Mouse (Mus musculus) liver, adult 2 months (tissue): Measurements from ENCODE around the gene E130308A19Rik.

ENCODE experiments used
- CTCF ChIP-seq: fragments of 200-500 bp; IDR thresholded peaks from 2 replicates; pipeline ENCODE4 v1.5.1; 2011; ENCODE audit warnings: low read depth, low read length, control low read depth
- POLR2A ChIP-seq: fragments of 200-500 bp; IDR thresholded peaks from 2 replicates; pipeline ENCODE4 v1.6.1; 2011; ENCODE audit warnings: low read length, control low read depth; ENCODE audit not compliant: insufficient read depth; ENCODE audit errors: extremely low read depth

DNA sequence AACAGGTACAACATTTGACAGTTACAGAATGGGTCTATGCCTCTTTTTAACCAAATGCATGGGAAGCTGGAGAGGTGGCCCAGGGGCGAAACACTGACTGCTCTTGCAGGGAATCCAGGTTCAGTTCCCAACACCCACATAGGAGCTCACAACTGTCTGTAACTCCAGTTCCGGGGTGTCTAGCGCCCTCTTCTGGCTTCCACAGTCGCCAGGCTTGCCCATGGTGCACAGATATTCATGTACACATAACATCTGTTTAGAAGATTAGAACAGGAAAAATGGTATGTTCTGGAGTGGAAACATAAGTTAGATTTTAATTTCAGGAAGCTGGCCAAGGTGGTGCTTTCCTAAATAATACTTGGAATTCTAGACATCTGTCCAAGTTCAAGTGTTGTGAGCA is 134.0 kb downstream of the E130308A19Rik start:
- TF ChIP-seq CTCF = peak; percentile 9; the same call in 1 of the 2 replicates
- TF ChIP-seq POLR2A = no peak
